Mouse (Mus musculus) granulocyte monocyte progenitor cell, adult 5-6 weeks (primary cell): ENCODE measurements around the gene Ldb2. TPM values are rescaled to one million over a fixed set of nuclear protein-coding genes. Genes with fewer than 3 reads are reported as not detected.

ENCODE experiments used
- ATAC-seq: replicated peaks from 2 replicates; pipeline ENCODE4 v1.8.0; 2016; ENCODE audit warnings: mild to moderate bottlenecking, moderate TSS enrichment, inconsistent platforms; ENCODE audit not compliant: poor library complexity, severe bottlenecking
- total RNA-seq, 2 experiments: library from RNA; stranded (forward) in 1 of 2; stranded (reverse) in 1 of 2; fragments of 200-712, 200-1000 nt in 1 of 2; fragments of >200 nt in 1 of 2; fragmentation: Nextera tagmentation in 1 of 2; gene quantifications; 2 replicates each; pipeline ENCODE4 v1.2.3; 2014 to 2017

Ldb2 gene
- total RNA-seq, 2 experiments from 2014 or later: not detected

DNA sequence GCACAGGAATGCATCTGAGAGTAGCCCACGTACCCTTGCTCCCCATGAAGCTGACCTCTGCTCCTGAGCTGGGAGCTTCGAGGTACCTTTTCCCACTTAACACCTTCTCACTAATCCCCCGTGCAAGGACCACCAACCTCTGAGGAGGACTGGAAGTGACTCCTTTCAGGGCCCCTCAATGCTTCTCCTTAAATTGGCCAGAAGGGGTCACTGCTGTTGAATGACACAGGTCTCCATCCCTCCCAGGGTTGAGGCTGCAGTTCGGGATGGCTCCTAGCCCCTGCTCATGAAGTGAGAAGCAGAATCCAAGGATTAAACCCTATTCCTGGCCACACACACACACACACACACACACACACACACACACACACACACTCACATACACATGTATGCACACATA, 323.1 kb downstream of the Ldb2 start:
- ATAC-seq: no peak

DNA sequence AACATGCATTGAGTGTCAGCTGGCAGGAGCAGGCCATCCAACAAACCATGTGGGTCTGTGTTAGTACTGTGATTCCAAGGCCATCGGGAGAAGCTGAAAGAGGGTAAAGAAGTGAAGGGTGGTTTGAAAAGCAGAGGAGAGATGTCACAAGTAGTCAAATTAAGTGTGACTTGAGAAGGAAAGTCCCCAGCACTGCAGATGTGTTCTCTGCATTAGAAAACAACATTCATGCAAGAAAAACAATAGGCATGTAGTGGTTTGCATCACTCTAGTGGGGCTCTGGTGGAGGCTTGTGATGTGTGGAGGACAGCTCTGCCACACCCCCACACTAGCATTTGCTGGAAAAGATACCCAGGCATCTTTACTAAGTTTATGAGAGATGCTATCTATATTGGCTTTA, 323.9 kb downstream of the Ldb2 start:
- ATAC-seq: no peak

DNA sequence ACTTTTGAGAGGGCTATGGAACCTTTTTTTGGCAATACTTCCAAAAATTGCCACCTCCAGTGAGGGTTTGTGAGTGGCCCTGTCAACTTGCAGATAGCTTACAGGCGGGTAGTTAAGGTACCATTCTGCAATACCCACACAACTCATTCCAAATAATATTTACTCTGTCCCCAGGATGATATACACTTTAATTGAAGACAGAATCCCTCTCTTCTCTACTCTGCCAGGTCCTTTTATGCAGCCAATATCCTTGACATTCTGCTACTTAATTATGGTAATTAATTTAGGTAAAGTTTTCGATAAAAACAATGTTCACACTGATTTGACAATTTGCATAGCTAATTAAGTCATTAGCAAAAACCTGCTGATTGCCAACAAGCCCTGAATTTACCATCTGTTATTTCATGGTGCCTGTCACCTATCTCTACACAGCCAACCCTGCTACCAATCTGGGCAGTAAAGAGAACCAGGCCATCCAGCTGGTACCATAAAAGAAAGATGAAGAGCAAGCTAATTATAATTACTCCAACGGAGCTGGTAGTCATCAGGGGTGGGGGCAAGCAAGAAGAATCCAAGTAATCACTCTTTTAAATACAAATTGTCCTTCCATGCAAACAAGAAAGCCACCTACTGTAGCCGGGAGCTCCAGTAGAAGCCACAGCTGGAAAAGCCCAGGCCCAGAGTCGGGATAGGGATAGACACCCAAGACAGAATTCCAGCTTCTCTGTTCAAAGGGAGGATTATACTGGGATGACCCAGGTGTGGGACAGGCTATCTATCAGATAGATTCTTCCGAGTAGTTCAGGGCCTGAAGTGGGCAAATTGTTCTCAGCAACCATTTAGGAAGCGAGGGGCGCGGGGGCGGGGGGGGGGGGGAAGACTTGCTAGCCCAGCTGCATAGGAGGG, 325.4 kb downstream of the Ldb2 start:
- ATAC-seq: no peak

DNA sequence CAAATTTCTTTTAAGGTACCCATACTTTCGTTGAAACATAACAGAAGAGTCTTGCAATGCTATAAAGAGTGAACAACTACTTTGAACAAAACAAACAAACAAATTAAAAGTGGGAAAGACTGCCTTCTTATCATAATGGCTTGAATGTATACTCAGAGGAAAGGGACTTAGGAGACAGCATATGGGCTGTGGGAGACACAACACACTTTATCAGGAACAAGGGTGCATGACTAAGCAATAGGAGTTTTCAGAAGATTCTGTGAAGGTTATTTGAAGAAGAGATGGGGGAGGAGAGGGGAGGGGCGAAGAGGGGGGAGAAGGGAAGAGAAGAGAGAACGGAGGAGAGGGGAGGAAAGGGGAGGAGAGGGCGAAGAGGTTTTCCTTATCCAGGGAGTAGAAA, 334.2 kb downstream of the Ldb2 start:
- no peak for ATAC-seq
